Mouse (Mus musculus) olfactory bulb, adult 2 months (tissue): ENCODE measurements around the gene Ndufaf2.

Experiments used
- CTCF ChIP-seq: fragments of 200-500 bp; IDR thresholded peaks from 2 replicates; pipeline ENCODE4 v1.5.1; 2012; ENCODE audit warnings: low read depth, mild to moderate bottlenecking, low read length, moderate library complexity; ENCODE audit not compliant: insufficient read depth
- POLR2A ChIP-seq: fragments of 200-500 bp; IDR thresholded peaks from 2 replicates; pipeline ENCODE4 v1.6.1; 2012; ENCODE audit warnings: mild to moderate bottlenecking, low read depth, low read length, moderate library complexity; ENCODE audit not compliant: insufficient read depth

GRCm38 (mm10) chr13:108062900-108063299 lies 95.5 kb downstream of the Ndufaf2 start:
- TF ChIP-seq POLR2A (no peak), CTCF (no peak)
